Mouse (Mus musculus) mesoderm, embryonic 11.5 days (tissue): ENCODE measurements at regions not wholly inside any gene's neighbourhood (a gene's known extent, or its start where the extent isn't known, plus 50 kb on each side); places are given as distances from the start of the nearest gene placed in this dataset.

Experiments used
- DNase-seq: peaks from one replicate; pipeline ENCODE4 v3.0.0-alpha.2; 2012; ENCODE audit warnings: low read depth, low spot score

GRCm38 (mm10) chr7:94798101-94798500, 1372.9 kb upstream of the Tenm4 start:
- DNase-seq = peak; percentile 58

GRCm38 (mm10) chr7:94841197-94841596, 1329.8 kb upstream of the Tenm4 start:
- DNase-seq = no peak

GRCm38 (mm10) chr7:94851360-94851759, 1319.7 kb upstream of the Tenm4 start:
- DNase-seq = no peak

- no peak for DNase-seq
These were observed 1314.4 kb upstream of the Tenm4 start for GRCm38 (mm10) chr7:94856636-94857035.

GRCm38 (mm10) chr7:94890711-94891430, 1280.2 kb upstream of the Tenm4 start:
- DNase-seq = no peak

GRCm38 (mm10) chr7:94898088-94898487, 1273.0 kb upstream of the Tenm4 start:
- DNase-seq = no peak

- DNase-seq = no peak
These were observed 1244.4 kb upstream of the Tenm4 start for GRCm38 (mm10) chr7:94926547-94927123.

- no peak for DNase-seq
These were observed 1207.2 kb upstream of the Tenm4 start for GRCm38 (mm10) chr7:94963758-94964299.

- DNase-seq = no peak
These were observed 1203.4 kb upstream of the Tenm4 start for GRCm38 (mm10) chr7:94967601-94968000.

GRCm38 (mm10) chr7:94975037-94975775, 1195.8 kb upstream of the Tenm4 start:
- peak; percentile 10 for DNase-seq

- DNase-seq = no peak
These were observed 1174.8 kb upstream of the Tenm4 start for GRCm38 (mm10) chr7:94996258-94996657.

GRCm38 (mm10) chr7:95004161-95004560, 1166.9 kb upstream of the Tenm4 start:
- DNase-seq = no peak

- DNase-seq = no peak
These were observed 1165.6 kb upstream of the Tenm4 start for GRCm38 (mm10) chr7:95005403-95005802.

GRCm38 (mm10) chr7:95008896-95009430, 1162.1 kb upstream of the Tenm4 start:
- no peak for DNase-seq

GRCm38 (mm10) chr7:95020285-95020684, 1150.8 kb upstream of the Tenm4 start:
- no peak for DNase-seq

- no peak for DNase-seq
These were observed 1142.9 kb upstream of the Tenm4 start for GRCm38 (mm10) chr7:95027915-95028810.
